Mouse (Mus musculus): ENCODE results near the gene Arrb1. TPM values are rescaled to one million over a fixed set of nuclear protein-coding genes. Genes with fewer than 3 reads are reported as not detected.
A peak's percentile ranks its signal among the peaks of the same experiment; 100 is the strongest.

Arrb1 gene
- polyA plus RNA-seq, 2 experiments = 3.5 to 26.3 TPM

GRCm38 (mm10) chr7:99607632-99608031, 72.4 kb downstream of the Arrb1 start:
- no peak overlapping the region for H3K9ac ChIP-seq (ENCODE audit: low read depth, low read length, severe bottlenecking)
- H3K4me3 ChIP-seq (replicated peaks; ENCODE audit: low read length) = no peak overlapping the region
- 50% methylated on average over 2 of the region's 2 CpGs for WGBS
- H3K9me3 ChIP-seq (ENCODE audit: control insufficient read depth, low read length) = no peaks in the 10 kb centered on the region
- peaks cover 12% of the 10 kb centered on the region; the same call in 1 of the 2 replicates for H3K36me3 ChIP-seq (ENCODE audit: control insufficient read depth, insufficient read depth, low read length)
- no peaks in the 10 kb centered on the region for H3K4me1 ChIP-seq (ENCODE audit: control insufficient read depth, insufficient read depth, low read length)
- DNase-seq (ENCODE audit: low spot score) (no peak), ATAC-seq (ENCODE audit: low FRiP score, low read depth) (no peak)
- TF ChIP-seq POLR2A (IDR thresholded peaks at IDR 0.05; ENCODE audit: borderline replicate concordance, extremely low read depth, insufficient read depth, insufficient read length) = no peak
- H3K4me2 ChIP-seq (replicated peaks; ENCODE audit: low read depth, low read length, severe bottlenecking) = no peak overlapping the region
- no peak overlapping the region for H3K27ac ChIP-seq (replicated peaks; ENCODE audit: low read depth, low read length)
- no peaks in the 10 kb centered on the region for H3K27me3 ChIP-seq (ENCODE audit: control insufficient read depth, insufficient read depth, low read length)

GRCm38 (mm10) chr7:99618264-99618663, 83.0 kb downstream of the Arrb1 start:
- Histone ChIP-seq H3K9me3 (ENCODE audit: control insufficient read depth, low read length) (no peaks in the 10 kb centered on the region), H3K4me1 (ENCODE audit: control insufficient read depth, insufficient read depth, low read length) (no peaks in the 10 kb centered on the region), H3K27me3 (ENCODE audit: control insufficient read depth, insufficient read depth, low read length) (no peaks in the 10 kb centered on the region; the same call in 1 of the 2 replicates), H3K36me3 (ENCODE audit: control insufficient read depth, insufficient read depth, low read length) (no peaks in the 10 kb centered on the region), H3K4me3 (replicated peaks; ENCODE audit: low read length) (no peak overlapping the region), H3K9ac (ENCODE audit: low read depth, low read length, severe bottlenecking) (no peak overlapping the region), H3K27ac (replicated peaks; ENCODE audit: low read depth, low read length) (no peak overlapping the region), H3K4me2 (replicated peaks; ENCODE audit: low read depth, low read length, severe bottlenecking) (no peak overlapping the region)
- no peak for ATAC-seq (ENCODE audit: low FRiP score, low read depth)
- no peak for TF ChIP-seq POLR2A (IDR thresholded peaks at IDR 0.05; ENCODE audit: borderline replicate concordance, extremely low read depth, insufficient read depth, insufficient read length)
- WGBS = 58% methylated on average over 2 of the region's 2 CpGs
- no peak for DNase-seq (ENCODE audit: low spot score)

- no peaks in the 10 kb centered on the region for H3K36me3 ChIP-seq (ENCODE audit: control insufficient read depth, insufficient read depth, low read length)
- ATAC-seq (ENCODE audit: low FRiP score, low read depth) (no peak), DNase-seq (ENCODE audit: low spot score) (peak; percentile 22)
- peaks cover 4% of the 10 kb centered on the region; the same call in 1 of the 2 replicates for H3K27me3 ChIP-seq (ENCODE audit: control insufficient read depth, insufficient read depth, low read length)
- H3K9ac ChIP-seq (ENCODE audit: low read depth, low read length, severe bottlenecking) = no peak overlapping the region
- no peaks in the 10 kb centered on the region for H3K4me1 ChIP-seq (ENCODE audit: control insufficient read depth, insufficient read depth, low read length)
- H3K9me3 ChIP-seq (ENCODE audit: control insufficient read depth, low read length) = no peaks in the 10 kb centered on the region
- TF ChIP-seq POLR2A (IDR thresholded peaks at IDR 0.05; ENCODE audit: borderline replicate concordance, extremely low read depth, insufficient read depth, insufficient read length) = no peak
- H3K4me2 ChIP-seq (replicated peaks; ENCODE audit: low read depth, low read length, severe bottlenecking) = no peak overlapping the region
- H3K27ac ChIP-seq (replicated peaks; ENCODE audit: low read depth, low read length) = no peak overlapping the region
- 10% methylated on average over 3 of the region's 3 CpGs for WGBS
- no peak overlapping the region for H3K4me3 ChIP-seq (replicated peaks; ENCODE audit: low read length)
These were observed 83.6 kb downstream of the Arrb1 start for GRCm38 (mm10) chr7:99618860-99619259.

DNA sequence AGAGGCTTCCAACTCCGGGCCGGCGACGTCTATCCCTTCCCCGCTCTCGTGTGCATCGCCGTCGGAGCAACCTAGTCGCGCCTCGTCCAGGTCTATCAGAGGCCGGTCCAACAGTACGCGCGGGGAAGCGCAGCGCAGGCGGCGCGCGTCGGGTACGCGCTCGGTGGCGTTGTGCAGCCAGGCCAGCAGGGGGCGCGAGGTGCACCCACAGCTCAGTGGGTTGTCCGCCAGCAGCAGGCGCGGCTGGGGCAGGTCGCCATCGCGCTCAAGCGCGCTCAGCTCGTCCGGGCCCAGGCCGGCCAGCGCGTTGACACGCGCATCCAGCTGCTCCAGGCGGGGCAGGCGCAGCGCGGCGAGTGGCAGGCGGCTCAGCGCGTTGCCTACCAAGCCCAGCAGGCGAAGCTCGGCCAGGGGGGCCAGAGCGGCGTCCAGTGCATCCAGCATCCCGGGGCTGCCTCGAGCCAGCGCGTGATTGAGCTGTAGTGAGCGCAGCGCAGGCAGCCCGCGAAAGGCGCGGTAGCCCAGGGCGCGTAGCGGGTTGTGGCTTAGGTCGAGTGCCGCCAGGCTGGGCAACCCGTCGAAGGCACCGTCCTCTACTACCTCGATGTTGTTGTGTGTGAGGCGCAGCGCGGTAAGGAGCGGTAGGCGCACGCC, 90.6 kb downstream of the Arrb1 start:
- peaks cover 7% of the 10 kb centered on the region for H3K4me1 ChIP-seq (ENCODE audit: control insufficient read depth, insufficient read depth, low read length)
- H3K4me2 ChIP-seq (replicated peaks; ENCODE audit: low read depth, low read length, severe bottlenecking) = peak overlapping the region; percentile 97
- H3K9me3 ChIP-seq (ENCODE audit: control insufficient read depth, low read length) = no peaks in the 10 kb centered on the region
- H3K9ac ChIP-seq (ENCODE audit: low read depth, low read length, severe bottlenecking) = peak overlapping the region; percentile 38; the same call in 1 of the 2 replicates
- H3K27ac ChIP-seq (replicated peaks; ENCODE audit: low read depth, low read length) = no peak overlapping the region
- ATAC-seq (ENCODE audit: low FRiP score, low read depth) (peak; percentile 84), DNase-seq (ENCODE audit: low spot score) (peak; percentile 78)
- no peak for TF ChIP-seq POLR2A (IDR thresholded peaks at IDR 0.05; ENCODE audit: borderline replicate concordance, extremely low read depth, insufficient read depth, insufficient read length)
- no peaks in the 10 kb centered on the region for H3K36me3 ChIP-seq (ENCODE audit: control insufficient read depth, insufficient read depth, low read length)
- peak overlapping the region; percentile 52 for H3K4me3 ChIP-seq (replicated peaks; ENCODE audit: low read length)
- WGBS = under 1% methylated on average over 62 of the region's 81 CpGs
- H3K27me3 ChIP-seq (ENCODE audit: control insufficient read depth, insufficient read depth, low read length) = peaks cover 60% of the 10 kb centered on the region

- Histone ChIP-seq H3K4me1 (ENCODE audit: control insufficient read depth, insufficient read depth, low read length) (peaks cover 7% of the 10 kb centered on the region), H3K27me3 (ENCODE audit: control insufficient read depth, insufficient read depth, low read length) (peaks cover 60% of the 10 kb centered on the region), H3K4me2 (replicated peaks; ENCODE audit: low read depth, low read length, severe bottlenecking) (peak within 1 kb of the TSS; percentile 97), H3K27ac (replicated peaks; ENCODE audit: low read depth, low read length) (no peak within 1 kb of the TSS), H3K9me3 (ENCODE audit: control insufficient read depth, low read length) (no peaks in the 10 kb centered on the region), H3K9ac (ENCODE audit: low read depth, low read length, severe bottlenecking) (peak within 1 kb of the TSS; percentile 38; the same call in 1 of the 2 replicates), H3K4me3 (replicated peaks; ENCODE audit: low read length) (peak within 1 kb of the TSS; percentile 52), H3K36me3 (ENCODE audit: control insufficient read depth, insufficient read depth, low read length) (no peaks in the 10 kb centered on the region)
- DNase-seq (ENCODE audit: low spot score) (peak; percentile 50), ATAC-seq (ENCODE audit: low FRiP score, low read depth) (peak; percentile 21; the same call in 1 of the 2 replicates)
- TF ChIP-seq POLR2A (IDR thresholded peaks at IDR 0.05; ENCODE audit: borderline replicate concordance, extremely low read depth, insufficient read depth, insufficient read length) = no peak
- under 1% methylated on average over 37 of the region's 83 CpGs for WGBS
These were observed 91.4 kb downstream of the Arrb1 start, which contains the start of gene Tpbgl for GRCm38 (mm10) chr7:99626376-99627270. Gene Tpbgl, minus strand, starts transcription at chr7:99627103.
